Mouse (Mus musculus) CH12.LX (cell line): ENCODE measurements around the gene Snx21. TPM values are rescaled to one million over a fixed set of nuclear protein-coding genes. Genes with fewer than 3 reads are reported as not detected.

Source experiments
- DNase-seq: peaks from one replicate; pipeline ENCODE4 v3.0.0-alpha.2; 2013; ENCODE audit errors: extremely low read depth
- H3K27ac ChIP-seq: 2 replicates; pipeline ENCODE4 v1.5.1; 2012; ENCODE audit warnings: low read depth, mild to moderate bottlenecking, control low read depth, moderate library complexity; ENCODE audit not compliant: insufficient read depth
- H3K27me3 ChIP-seq: replicated peaks from 2 replicates; pipeline ENCODE3; 2012; ENCODE audit warnings: inconsistent platforms
- H3K36me3 ChIP-seq, 2 experiments: replicated peaks in 1 of 2; 2 replicates each; pipeline versions ENCODE3 to v1.6.1; 2012; ENCODE audit warnings: inconsistent platforms in 1 of 2, low read length in 1 of 2, mild to moderate bottlenecking in 1 of 2, mixed read lengths in 1 of 2, moderate library complexity in 1 of 2; ENCODE audit not compliant: control insufficient read depth in 1 of 2, insufficient read depth in 1 of 2
- H3K4me1 ChIP-seq, 2 experiments: 2 replicates each; pipeline ENCODE4 v1.6.1; 2012; ENCODE audit warnings: inconsistent platforms in 1 of 2, moderate library complexity in 1 of 2; ENCODE audit not compliant: insufficient read depth in 2 of 2, control insufficient read depth in 1 of 2
- H3K4me2 ChIP-seq: 2 replicates; pipeline ENCODE4 v1.6.1; 2012; ENCODE audit warnings: low read depth, mild to moderate bottlenecking, control low read depth; ENCODE audit not compliant: poor library complexity, insufficient read depth, severe bottlenecking
- H3K4me3 ChIP-seq, 3 experiments: fragments of 150-350 bp in 1 of 3; sonication (generic) in 1 of 3; replicated peaks in 1 of 3; 2 replicates each; pipeline versions ENCODE3 to v1.5.1; 2011 to 2012; ENCODE audit warnings: low read depth in 2 of 3, low read length in 2 of 3, mild to moderate bottlenecking in 2 of 3, moderate library complexity in 2 of 3, control low read depth in 1 of 3, improper control_type of control experiment in 1 of 3, inconsistent platforms in 1 of 3, mixed read lengths in 1 of 3; ENCODE audit not compliant: poor library complexity in 1 of 3
- H3K79me2 ChIP-seq: replicated peaks from 2 replicates; pipeline ENCODE4 v1.6.1; 2012; ENCODE audit warnings: mild to moderate bottlenecking, moderate library complexity; ENCODE audit not compliant: control insufficient read depth, poor library complexity, insufficient read depth, severe bottlenecking; ENCODE audit errors: extremely low read depth
- H3K9ac ChIP-seq: 2 replicates; pipeline ENCODE4 v1.6.1; 2012; ENCODE audit warnings: low read depth, mild to moderate bottlenecking, control low read depth, moderate library complexity; ENCODE audit not compliant: insufficient read depth
- H3K9me3 ChIP-seq: replicated peaks from 2 replicates; pipeline ENCODE3; 2012; ENCODE audit warnings: low read length, inconsistent platforms, mixed read lengths
- BHLHE40 ChIP-seq: IDR thresholded peaks from 2 replicates; pipeline ENCODE4 v1.6.1; 2011; ENCODE audit warnings: mild to moderate bottlenecking, low read depth, low read length, improper control_type of control experiment
- CTCF ChIP-seq, 2 experiments: IDR thresholded peaks in 1 of 2; conservative IDR thresholded peaks in 1 of 2; 2 replicates each; pipeline ENCODE4 v1.5.1; 2011 to 2012; ENCODE audit warnings: low read depth in 2 of 2, low read length in 2 of 2, improper control_type of control experiment in 1 of 2, inconsistent platforms in 1 of 2, mild to moderate bottlenecking in 1 of 2, moderate library complexity in 1 of 2
- E2F4 ChIP-seq: IDR thresholded peaks from 2 replicates; pipeline ENCODE4 v1.6.1; 2011; ENCODE audit warnings: low read depth, low read length, improper control_type of control experiment; ENCODE audit not compliant: insufficient replicate concordance
- GABPA ChIP-seq: IDR thresholded peaks from 2 replicates; pipeline ENCODE4 v1.6.1; 2012; ENCODE audit warnings: low read depth, low read length, improper control_type of control experiment, inconsistent platforms; ENCODE audit not compliant: insufficient replicate concordance
- HCFC1 ChIP-seq: IDR thresholded peaks from 2 replicates; pipeline ENCODE4 v1.6.1; 2012; ENCODE audit warnings: low read depth, mild to moderate bottlenecking, inconsistent platforms, low read length, improper control_type of control experiment
- IRF4 ChIP-seq: IDR thresholded peaks from 2 replicates; pipeline ENCODE4 v1.6.1; 2014; ENCODE audit warnings: low read depth, mild to moderate bottlenecking, inconsistent platforms, low read length, improper control_type of control experiment
- MAFK ChIP-seq: IDR thresholded peaks from 2 replicates; pipeline ENCODE4 v1.6.1; 2011; ENCODE audit warnings: low read length, improper control_type of control experiment; ENCODE audit not compliant: insufficient replicate concordance
- MAX ChIP-seq: IDR thresholded peaks from 2 replicates; pipeline ENCODE4 v1.6.1; 2011; ENCODE audit warnings: low read length, improper control_type of control experiment
- MAZ ChIP-seq: IDR thresholded peaks from 2 replicates; pipeline ENCODE4 v1.6.1; 2012; ENCODE audit warnings: low read depth, mild to moderate bottlenecking, inconsistent platforms, low read length, improper control_type of control experiment, moderate library complexity
- NRF1 ChIP-seq: IDR thresholded peaks from 2 replicates; pipeline ENCODE4 v1.6.1; 2014; ENCODE audit warnings: low read depth, mild to moderate bottlenecking, inconsistent platforms, low read length, improper control_type of control experiment, moderate library complexity
- PAX5 ChIP-seq: IDR thresholded peaks from 2 replicates; pipeline ENCODE4 v1.6.1; 2012; ENCODE audit warnings: low read length, inconsistent platforms, mixed read lengths
- POLR2AphosphoS2 ChIP-seq: IDR thresholded peaks from 2 replicates; pipeline ENCODE4 v1.6.1; 2011; ENCODE audit warnings: low read depth, low read length, improper control_type of control experiment
- RAD21 ChIP-seq: IDR thresholded peaks from 2 replicates; pipeline ENCODE4 v1.6.1; 2011; ENCODE audit warnings: low read depth, mild to moderate bottlenecking, low read length, improper control_type of control experiment, moderate library complexity
- SIN3A ChIP-seq: IDR thresholded peaks from 2 replicates; pipeline ENCODE4 v1.6.1; 2012; ENCODE audit warnings: low read length, improper control_type of control experiment, inconsistent platforms
- TBP ChIP-seq: conservative IDR thresholded peaks from 2 replicates; pipeline ENCODE4 v1.6.1; 2011; ENCODE audit warnings: low read depth, low read length, improper control_type of control experiment
- UBTF ChIP-seq: IDR thresholded peaks from 2 replicates; pipeline ENCODE4 v1.6.1; 2012; ENCODE audit warnings: low read depth, mild to moderate bottlenecking, inconsistent platforms, low read length, improper control_type of control experiment, moderate library complexity
- ZC3H11A ChIP-seq: IDR thresholded peaks from 2 replicates; pipeline ENCODE4 v1.6.1; 2012; ENCODE audit warnings: low read depth, mild to moderate bottlenecking, inconsistent platforms, low read length, improper control_type of control experiment
- ZKSCAN1 ChIP-seq: IDR thresholded peaks from 2 replicates; pipeline ENCODE4 v1.6.1; 2012; ENCODE audit warnings: low read depth, inconsistent platforms, low read length, improper control_type of control experiment, borderline replicate concordance
- dilution Hi-C: fragments of 300-500 bp; cut with MboI; formaldehyde crosslinking; loops from 2 replicates; pipeline ENCODE4 v1.14.3; 2020; ENCODE audit warnings: low sequenced_read_pairs; ENCODE audit not compliant: extremely low pct_unique_long_range_greater_than_20kb, extremely low pct_ligation_motif_present
- in situ Hi-C: fragments of 300-500 bp; cut with MboI; formaldehyde crosslinking; loops from 3 replicates; pipeline ENCODE4 v1.14.3; 2019; ENCODE audit warnings: low sequenced_read_pairs, low pct_ligation_motif_present, low pct_unique_long_range_greater_than_20kb, mixed read lengths
- polyA plus RNA-seq: library from polyadenylated mRNA; unstranded; fragments of >175 nt; gene quantifications from 2 replicates; pipeline ENCODE4 v1.2.1, GENCODE M21; 2012; ENCODE audit warnings: low read depth; ENCODE audit not compliant: insufficient read length
- total RNA-seq, 2 experiments: library from RNA; depleted of rRNA; stranded (reverse); fragments of 300-350 nt in 1 of 2; fragments of >200 nt in 1 of 2; gene quantifications; 2 replicates each; pipeline ENCODE4 v1.2.3; 2012 to 2014

The Snx21 gene
- total and polyA plus RNA-seq, 3 experiments = 0.71 to 3.3 (median 1.5) TPM

GRCm38 (mm10) chr2:164813557-164813956 is 27.9 kb downstream of the Snx21 start:
- dilution Hi-C loops = no loop called here
- in situ Hi-C loops = no loop called here
- H3K9ac ChIP-seq = no peak overlapping the region

GRCm38 (mm10) chr2:164815348-164815747 is 29.7 kb downstream of the Snx21 start:
- H3K4me1 ChIP-seq = no peaks in the 10 kb centered on the region
- no peak overlapping the region for H3K9ac ChIP-seq
- H3K4me3 ChIP-seq = no peak overlapping the region
- TF ChIP-seq MAZ = no peak
- no peak for TF ChIP-seq GABPA
- no peak for TF ChIP-seq BHLHE40
- no peak for TF ChIP-seq SIN3A
- TF ChIP-seq MAFK = no peak
- no peak for TF ChIP-seq UBTF
- no peak for TF ChIP-seq TBP
- TF ChIP-seq E2F4 = no peak
- TF ChIP-seq MAX = no peak
- no peak for TF ChIP-seq HCFC1
- no peak for TF ChIP-seq ZC3H11A
- TF ChIP-seq IRF4 = no peak
- TF ChIP-seq NRF1 = no peak
- TF ChIP-seq RAD21 = no peak
- no peaks in the 10 kb centered on the region for H3K79me2 ChIP-seq
- dilution Hi-C loops (no loop called here), in situ Hi-C loops (no loop called here)
- peaks cover 3 to 45% of the 10 kb centered on the region in 2 experiments for H3K36me3 ChIP-seq
- no peaks in the 10 kb centered on the region for H3K27me3 ChIP-seq
- DNase-seq = no peak
- no peak overlapping the region for H3K4me2 ChIP-seq
- H3K9me3 ChIP-seq = no peaks in the 10 kb centered on the region
- H3K27ac ChIP-seq = no peak overlapping the region

More at GRCm38 (mm10) chr2:164813557-164813956, 27.9 kb downstream of the Snx21 start:
- Histone ChIP-seq H3K9me3 (no peaks in the 10 kb centered on the region), H3K4me1 (no peaks in the 10 kb centered on the region), H3K27me3 (no peaks in the 10 kb centered on the region), H3K4me2 (no peak overlapping the region), H3K4me3 (no peak overlapping the region), H3K36me3 (peaks cover 7 to 52% of the 10 kb centered on the region in 2 experiments), H3K79me2 (no peaks in the 10 kb centered on the region), H3K27ac (no peak overlapping the region)
- TF ChIP-seq POLR2AphosphoS2 (no peak), PAX5 (no peak), ZKSCAN1 (no peak), CTCF (conservative IDR thresholded peaks at IDR 0.05 in 1 of 2, IDR thresholded peaks at IDR 0.05 in 1 of 2; ENCODE audit: low read depth in 2 of 2, low read length in 2 of 2) (no peak)
- DNase-seq = no peak
